Mouse (Mus musculus): Measurements from ENCODE around the gene Abraxas2. TPM values are rescaled to one million over a fixed set of nuclear protein-coding genes. Genes with fewer than 3 reads are reported as not detected.
A peak's percentile ranks its signal among the peaks of the same experiment; 100 is the strongest.

The Abraxas2 gene
- total and polyA plus RNA-seq, 3 experiments: 30.1 to 31.1 TPM; not detected in 1

DNA sequence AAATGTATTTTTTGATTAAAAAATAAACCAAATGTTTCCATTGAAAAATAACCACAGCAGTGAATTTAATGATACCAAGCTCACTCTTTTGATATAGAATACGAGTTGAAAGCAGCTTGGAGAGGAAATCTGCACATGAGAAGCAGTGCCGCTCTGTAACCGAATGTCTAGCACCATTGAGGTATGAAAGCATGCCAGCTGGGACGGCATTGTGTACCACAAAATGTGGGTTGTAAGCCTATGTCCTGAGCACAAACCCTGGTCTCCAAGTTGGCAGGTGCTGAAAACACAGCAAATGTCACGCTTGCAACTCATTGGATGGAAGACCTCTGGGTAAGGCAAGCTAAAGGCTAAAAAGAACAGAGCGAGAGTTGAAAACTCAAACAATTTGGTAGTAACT is 42.0 kb upstream of the Abraxas2 start:
- H3K9ac ChIP-seq (ENCODE audit: control insufficient read depth, low read depth, low read length, poor library complexity, severe bottlenecking): no peak overlapping the region
- H3K4me1 ChIP-seq (ENCODE audit: control insufficient read depth in 1 of 2, insufficient read depth in 2 of 2, low read length in 2 of 2): 0 out of 4 replicates have a peak, but pooled peaks cover 0 to 2% of the 10 kb centered on the region in 2 experiments
- H3K4me3 ChIP-seq (ENCODE audit: control insufficient read depth in 1 of 2, insufficient read depth in 1 of 2, low read depth in 2 of 2, low read length in 2 of 2): no peak overlapping the region
- DNase-seq (ENCODE audit: low read depth, low spot score): no peak
- H3K27me3 ChIP-seq (ENCODE audit: control insufficient read depth in 1 of 2, insufficient read depth in 2 of 2, low read length in 2 of 2): no peaks in the 10 kb centered on the region
- no peak overlapping the region for H3K27ac ChIP-seq (ENCODE audit: control insufficient read depth, low read depth, low read length)
- H3K36me3 ChIP-seq (ENCODE audit: control insufficient read depth in 1 of 2, insufficient read depth in 2 of 2, low read length in 2 of 2): no peaks in the 10 kb centered on the region
- H3K9me3 ChIP-seq (replicated peaks; ENCODE audit: insufficient read depth, low read length): no peaks in the 10 kb centered on the region
- TF ChIP-seq TCF12 (IDR thresholded peaks at IDR 0.05; ENCODE audit: low read depth, low read length): no peak
- no peak for TF ChIP-seq ZKSCAN1 (IDR thresholded peaks at IDR 0.05; ENCODE audit: low read depth, low read length)
- no peak for TF ChIP-seq GABPA (IDR thresholded peaks at IDR 0.05; ENCODE audit: low read depth, low read length)
- no peak for TF ChIP-seq ETS1 (IDR thresholded peaks at IDR 0.05; ENCODE audit: low read depth, low read length)
- TF ChIP-seq BHLHE40 (IDR thresholded peaks at IDR 0.05; ENCODE audit: borderline replicate concordance, low read depth, low read length): no peak
- TF ChIP-seq TBP (IDR thresholded peaks at IDR 0.05; ENCODE audit: low read depth, low read length): no peak
- TF ChIP-seq SMC3 (IDR thresholded peaks at IDR 0.05; ENCODE audit: low read depth, low read length): no peak
- no peak for TF ChIP-seq NRF1 (IDR thresholded peaks at IDR 0.05; ENCODE audit: insufficient read depth, low read depth, low read length, poor library complexity, severe bottlenecking)
- no peak for TF ChIP-seq EP300 (IDR thresholded peaks at IDR 0.05; ENCODE audit: low read depth in 1 of 2, low read length in 2 of 2)
- no peak for TF ChIP-seq POLR2AphosphoS5 (IDR thresholded peaks at IDR 0.05; ENCODE audit: borderline replicate concordance, low read depth, low read length)
- TF ChIP-seq RCOR1 (IDR thresholded peaks at IDR 0.05; ENCODE audit: low read depth, low read length): no peak
- no peak for TF ChIP-seq MEF2A (IDR thresholded peaks at IDR 0.05; ENCODE audit: extremely low read depth, insufficient replicate concordance, low read depth, low read length, poor library complexity, severe bottlenecking)
- no peak for TF ChIP-seq ZMIZ1 (IDR thresholded peaks at IDR 0.05; ENCODE audit: low read depth, low read length)
- TF ChIP-seq KAT2A (conservative IDR thresholded peaks at IDR 0.05; ENCODE audit: low read depth, low read length): no peak
- peaks cover 13% of the 10 kb centered on the region for H3K79me2 ChIP-seq (ENCODE audit: control insufficient read depth, insufficient read depth, low read length, poor library complexity)

DNA sequence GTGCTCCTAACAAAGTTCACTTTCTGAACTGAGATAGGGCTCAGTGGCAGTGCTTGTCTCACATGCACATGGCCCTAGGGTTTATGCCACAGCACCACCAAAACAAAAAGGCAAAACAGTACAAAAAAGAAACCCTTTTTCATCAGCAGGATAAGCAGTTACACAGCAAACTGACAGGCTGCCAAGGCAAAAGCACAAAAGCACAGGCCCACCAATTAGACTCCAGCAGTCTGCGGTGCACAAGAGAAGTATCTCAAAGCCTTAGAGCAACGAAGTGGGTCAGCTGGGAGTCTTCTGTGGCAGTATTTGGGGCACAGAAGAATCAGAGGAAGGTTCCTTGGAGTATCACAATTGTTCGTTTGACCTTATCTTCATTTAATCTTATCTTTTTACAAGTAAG is 38.3 kb upstream of the Abraxas2 start:
- no peak overlapping the region for H3K9ac ChIP-seq (ENCODE audit: control insufficient read depth, low read depth, low read length, poor library complexity, severe bottlenecking)
- H3K36me3 ChIP-seq (ENCODE audit: control insufficient read depth in 1 of 2, insufficient read depth in 2 of 2, low read length in 2 of 2): peaks cover 3 to 15% of the 10 kb centered on the region in 2 experiments; a peak in 3 of 4 replicates
- no peaks in the 10 kb centered on the region for H3K79me2 ChIP-seq (ENCODE audit: control insufficient read depth, insufficient read depth, low read length, poor library complexity)
- TF ChIP-seq GATA1 (IDR thresholded peaks at IDR 0.05; ENCODE audit: low read depth, low read length): 0 out of 2 replicates have a peak, but pooled peaks have one; percentile 27
- TF ChIP-seq MEF2A (IDR thresholded peaks at IDR 0.05; ENCODE audit: extremely low read depth, insufficient replicate concordance, low read depth, low read length, poor library complexity, severe bottlenecking): no peak
- no peak for TF ChIP-seq BHLHE40 (IDR thresholded peaks at IDR 0.05; ENCODE audit: borderline replicate concordance, low read depth, low read length)
- TF ChIP-seq GABPA (IDR thresholded peaks at IDR 0.05; ENCODE audit: low read depth, low read length): no peak
- no peak for TF ChIP-seq ZKSCAN1 (IDR thresholded peaks at IDR 0.05; ENCODE audit: low read depth, low read length)
- no peak overlapping the region for H3K27ac ChIP-seq (ENCODE audit: control insufficient read depth, low read depth, low read length)
- no peaks in the 10 kb centered on the region for H3K9me3 ChIP-seq (replicated peaks; ENCODE audit: insufficient read depth, low read length)
- H3K4me1 ChIP-seq (ENCODE audit: control insufficient read depth in 1 of 2, insufficient read depth in 2 of 2, low read length in 2 of 2): peaks cover 7 to 13% of the 10 kb centered on the region in 2 experiments; a peak in 3 of 4 replicates
- no peaks in the 10 kb centered on the region for H3K27me3 ChIP-seq (ENCODE audit: control insufficient read depth in 1 of 2, insufficient read depth in 2 of 2, low read length in 2 of 2)
- no peak overlapping the region for H3K4me3 ChIP-seq (ENCODE audit: control insufficient read depth in 1 of 2, insufficient read depth in 1 of 2, low read depth in 2 of 2, low read length in 2 of 2)
- no peak for DNase-seq (ENCODE audit: low read depth, low spot score)
